Mouse (Mus musculus) neutrophil, adult 5-6 weeks (primary cell): ENCODE results near the gene Rcl1. TPM values are rescaled to one million over a fixed set of nuclear protein-coding genes. Genes with fewer than 3 reads are reported as not detected.

Experiments used
- ATAC-seq: fragments of 151-379, 151-347 bp; 2 replicates; pipeline ENCODE4 v1.8.0; 2017; ENCODE audit warnings: mild to moderate bottlenecking, moderate TSS enrichment; ENCODE audit not compliant: insufficient number of reproducible peaks, poor library complexity, low FRiP score, severe bottlenecking; ENCODE audit errors: extremely low read depth
- total RNA-seq: library from RNA; stranded (forward); fragments of 200-1000 nt; gene quantifications from 2 replicates; pipeline ENCODE4 v1.2.3, GENCODE M21; 2017

Rcl1 gene
- 14.1 and 15.2 TPM in 2 replicates for total RNA-seq

- peak; percentile 100 for ATAC-seq
Observed at GRCm38 (mm10) chr19:29100874-29101542, at the start of gene Rcl1. Rcl1 (plus strand) TSS chr19:29101375.

DNA sequence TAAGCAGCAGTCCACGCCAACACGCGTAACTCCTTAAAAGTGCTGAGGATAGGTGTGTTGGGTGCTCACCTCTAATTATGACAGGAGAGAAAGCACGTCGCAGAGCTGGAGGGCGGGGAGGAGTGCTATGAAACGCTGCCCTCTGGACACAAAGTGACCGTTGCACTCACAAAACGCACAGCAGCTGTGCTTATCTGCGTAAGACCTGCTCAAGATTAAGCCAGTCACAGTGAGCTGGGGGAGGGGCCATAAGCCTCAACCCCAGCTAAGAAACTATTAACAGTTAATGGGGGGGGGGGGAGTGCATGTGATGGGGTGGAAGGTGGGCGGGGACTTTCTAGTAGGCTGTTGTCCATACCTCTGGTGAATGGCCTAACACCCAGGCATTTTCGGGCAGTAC lies 48.4 kb upstream of the Rcl1 start:
- ATAC-seq: no peak

GRCm38 (mm10) chr19:29054594-29054993 lies 46.6 kb upstream of the Rcl1 start:
- no peak for ATAC-seq

DNA sequence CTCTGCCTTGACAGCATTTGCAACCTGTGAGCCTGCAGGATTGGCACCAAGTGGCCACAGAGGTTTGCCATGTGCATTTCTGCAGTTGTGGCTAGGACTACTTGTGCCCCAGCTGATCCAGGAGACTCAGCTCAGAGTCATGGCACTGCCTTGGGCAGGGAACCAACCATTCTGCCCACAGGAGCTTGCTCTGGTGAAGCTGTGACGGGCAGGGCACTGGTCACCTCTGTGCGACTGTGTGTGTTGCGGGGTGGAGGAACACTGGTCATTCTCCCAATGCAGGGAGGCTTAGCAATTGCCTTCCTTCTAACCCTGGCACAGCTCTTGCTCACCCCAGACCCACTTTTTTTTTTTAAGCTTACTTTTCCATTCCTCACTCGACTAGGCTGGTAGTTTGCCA lies 45.7 kb upstream of the Rcl1 start:
- no peak for ATAC-seq

GRCm38 (mm10) chr19:29058741-29059140 lies 42.4 kb upstream of the Rcl1 start:
- no peak for ATAC-seq

GRCm38 (mm10) chr19:29059688-29060087 lies 41.5 kb upstream of the Rcl1 start:
- no peak for ATAC-seq

GRCm38 (mm10) chr19:29060299-29060698 lies 40.9 kb upstream of the Rcl1 start:
- ATAC-seq: no peak

GRCm38 (mm10) chr19:29063009-29063408 lies 38.2 kb upstream of the Rcl1 start:
- no peak for ATAC-seq

GRCm38 (mm10) chr19:29063577-29064363 lies 37.4 kb upstream of the Rcl1 start:
- ATAC-seq: peak; percentile 94

DNA sequence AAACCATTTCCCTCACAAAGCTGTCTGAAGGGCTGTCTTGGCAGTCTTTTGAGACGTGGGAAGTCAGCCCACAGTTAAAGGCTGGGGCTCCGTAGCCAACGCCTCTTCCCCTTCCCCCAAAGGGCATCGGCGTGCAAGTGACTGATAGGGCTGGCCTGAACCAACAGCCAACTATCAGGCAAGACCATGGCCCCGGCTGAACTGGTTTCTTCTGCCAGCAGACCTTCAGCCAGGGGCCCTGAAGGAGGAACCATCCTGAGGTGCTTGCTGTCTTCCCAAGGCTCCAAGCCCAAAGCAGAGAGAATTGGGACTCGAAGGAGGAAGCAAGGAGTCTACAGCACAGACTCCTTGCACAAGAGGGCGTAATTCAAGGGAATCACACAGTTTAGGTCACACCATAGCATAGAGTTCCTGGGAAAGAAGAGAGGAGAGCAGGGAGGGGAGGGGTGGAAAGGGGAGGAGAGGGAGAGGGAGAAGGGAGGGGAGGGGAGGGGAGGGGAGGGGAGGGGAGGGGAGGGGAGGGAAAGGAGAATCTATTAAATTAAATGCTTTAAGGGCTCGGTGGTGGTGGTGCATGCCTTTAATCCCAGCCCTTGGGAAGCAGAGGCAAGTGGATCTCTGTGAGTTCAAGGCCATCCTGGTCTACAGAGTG lies 36.6 kb upstream of the Rcl1 start:
- no peak for ATAC-seq

DNA sequence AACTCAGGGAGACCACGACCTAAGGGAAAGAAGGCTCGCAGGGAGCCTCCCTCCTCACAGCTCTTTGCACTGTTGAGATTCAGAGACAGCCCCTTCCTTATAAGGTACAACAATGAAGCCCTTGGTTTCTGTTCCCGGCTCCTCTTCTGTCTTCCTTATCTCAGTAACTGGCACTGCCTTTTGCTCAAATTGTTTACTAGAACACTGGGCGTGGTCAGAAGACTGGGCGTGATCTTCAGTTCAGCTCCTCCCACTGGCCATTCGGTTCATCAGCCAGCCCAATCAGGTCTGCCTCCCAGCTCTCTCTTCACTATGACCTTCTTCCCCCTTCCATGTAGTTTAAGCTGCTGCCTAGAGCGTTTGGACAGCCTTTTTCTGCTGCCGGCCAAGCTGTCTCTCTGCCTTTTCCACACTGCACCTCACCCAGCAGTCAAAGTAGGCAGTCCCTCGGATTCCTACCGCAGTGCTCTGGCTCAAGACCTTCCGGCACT lies 34.1 kb upstream of the Rcl1 start:
- ATAC-seq: peak; percentile 83

DNA sequence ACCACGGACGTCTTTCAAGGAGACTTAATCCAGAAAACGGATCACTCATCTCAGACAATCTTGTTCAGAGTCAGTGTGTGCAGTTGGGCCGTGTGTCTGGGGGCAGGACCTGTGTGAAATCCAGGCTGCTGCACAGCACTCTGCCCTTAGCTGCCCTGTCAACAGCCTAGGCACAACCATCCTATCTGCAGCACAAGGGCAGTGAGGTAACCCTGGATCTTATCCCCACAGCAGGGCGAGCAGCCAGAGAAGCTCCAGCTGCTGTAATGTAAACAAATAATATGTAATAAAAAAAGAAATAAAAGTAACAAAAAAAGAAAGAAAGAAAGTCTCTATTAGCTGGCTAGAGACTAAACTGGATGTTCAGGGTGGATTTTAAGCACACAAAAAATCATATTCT lies 32.0 kb upstream of the Rcl1 start:
- no peak for ATAC-seq

GRCm38 (mm10) chr19:29074802-29075201 lies 26.4 kb upstream of the Rcl1 start:
- no peak for ATAC-seq

DNA sequence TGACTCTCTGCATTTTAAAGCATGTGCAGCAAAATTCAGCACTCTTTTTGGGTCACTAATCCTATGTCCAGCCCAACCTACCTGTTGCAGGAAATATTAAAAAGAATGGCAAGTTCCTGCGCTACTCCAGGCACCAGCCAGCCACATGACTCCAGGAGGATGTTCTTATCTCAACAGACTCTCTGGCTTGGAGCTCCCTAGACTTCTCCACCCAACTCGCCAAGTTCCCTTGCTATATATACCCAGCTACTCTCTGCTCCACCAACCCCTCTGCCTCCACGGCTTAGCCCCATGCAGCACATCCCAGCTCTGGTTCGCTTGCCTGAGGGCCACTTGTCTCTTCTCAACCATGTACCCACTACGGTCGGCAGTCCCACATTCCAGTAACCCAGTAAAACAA lies 12.5 kb upstream of the Rcl1 start:
- ATAC-seq: no peak

- no peak for ATAC-seq
Observed at GRCm38 (mm10) chr19:29092194-29092593, 9.0 kb upstream of the Rcl1 start.

GRCm38 (mm10) chr19:29099106-29099505 lies 2.1 kb upstream of the Rcl1 start:
- ATAC-seq: no peak

DNA sequence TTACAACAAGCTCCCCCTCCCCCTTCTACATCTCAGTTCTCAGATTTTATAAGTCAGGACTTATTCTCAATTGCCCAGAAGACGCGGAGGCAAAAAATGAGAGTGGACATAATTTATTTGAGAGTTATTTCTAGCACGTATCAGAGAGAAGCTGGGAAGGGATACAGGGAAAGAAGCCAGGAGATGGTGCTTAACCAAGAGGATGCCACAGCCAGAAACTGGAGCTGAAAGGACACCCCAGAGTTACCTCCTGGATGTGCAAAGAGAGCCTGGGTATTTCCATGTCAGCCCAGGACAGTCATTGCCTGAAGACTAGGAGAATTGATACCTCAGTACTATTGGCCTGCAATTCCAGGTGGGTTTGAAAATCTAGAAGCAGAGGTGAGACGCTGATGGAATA lies 1.6 kb upstream of the Rcl1 start:
- ATAC-seq: no peak

GRCm38 (mm10) chr19:29100261-29100660 lies 914 bp upstream of the Rcl1 start:
- ATAC-seq: no peak

DNA sequence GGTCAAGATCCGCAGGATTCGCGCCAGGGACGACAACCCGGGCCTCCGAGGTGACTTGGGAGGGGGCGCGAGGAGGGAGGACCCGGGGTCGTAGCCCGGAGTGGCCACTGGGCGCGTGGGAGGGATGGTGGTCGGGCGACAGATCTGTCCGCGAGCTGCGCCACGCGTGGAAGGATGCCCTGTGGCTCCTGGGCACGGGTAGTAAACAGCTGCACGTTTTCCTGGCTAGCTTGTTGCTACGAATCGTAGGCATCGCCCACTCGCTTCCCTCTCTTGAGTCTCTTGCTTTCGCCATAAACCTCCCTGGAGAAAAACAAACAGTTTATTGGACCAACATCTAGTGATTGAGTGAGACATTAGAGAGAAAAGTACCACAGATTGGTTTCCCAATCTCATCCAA lies 416 bp downstream of the Rcl1 start:
- no peak for ATAC-seq

DNA sequence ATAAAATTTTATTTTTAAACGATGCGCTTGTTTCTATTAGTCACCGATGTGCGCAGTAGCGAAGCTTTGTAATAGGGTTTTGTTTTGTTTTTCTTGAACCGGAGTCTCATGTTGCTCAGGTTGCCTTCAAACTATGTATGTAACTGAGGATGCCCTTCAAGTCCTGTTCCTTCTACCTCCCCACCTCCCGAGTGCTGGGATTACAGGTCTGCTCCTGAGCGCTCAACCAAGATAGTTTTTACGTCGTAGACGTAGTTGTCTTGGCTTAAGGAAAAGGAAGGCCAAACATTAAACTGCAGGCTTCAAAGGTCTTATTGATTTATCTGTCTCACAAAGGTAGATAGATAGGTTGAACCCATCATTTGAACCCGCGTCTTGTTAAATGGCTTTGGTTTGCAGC lies 923 bp downstream of the Rcl1 start:
- ATAC-seq: no peak
